ENCODE assay signal across 21 mouse cellular contexts in the genomic region with DNA sequence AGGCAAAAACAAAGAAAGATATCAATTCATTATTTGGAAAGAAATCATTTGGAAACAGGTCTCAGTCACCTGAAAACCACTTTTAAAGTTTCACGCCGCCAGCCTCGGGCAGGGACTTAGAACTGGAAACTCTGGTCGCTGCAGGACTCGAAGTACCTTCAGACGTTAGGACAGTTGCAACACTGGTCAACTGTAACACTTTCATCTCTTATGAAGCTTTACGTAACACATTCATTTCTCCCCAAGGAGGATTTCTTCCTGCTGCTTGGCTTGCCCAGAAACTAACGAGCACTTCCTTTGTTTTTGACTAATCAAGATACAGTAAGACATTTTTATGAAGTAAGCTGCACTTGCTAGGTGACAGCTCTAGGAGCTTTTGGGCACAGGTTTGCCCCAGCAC. TPM values are rescaled to one million over a fixed set of nuclear protein-coding genes. Genes with fewer than 3 reads are reported as not detected.
"Had no signal": no experiment of that assay in that cellular context is flagged by ENCODE, and none has a peak within 500 bp of the region (broad histone marks: within the 10 kb centered on the region; RNA-seq: fewer than 3 reads in every experiment).

No protein-coding gene starts in this region.

- H3K27ac ChIP-seq: liver, embryonic 14.5 days; midbrain, embryonic 10.5 days; midbrain, embryonic 12.5 days; neural tube, embryonic 13.5 days; neural tube, embryonic 15.5 days; stomach, embryonic 15.5 days; stomach, postnatal 0 days had no signal

- H3K4me1 ChIP-seq: midbrain, embryonic 10.5 days; neural tube, embryonic 13.5 days; neural tube, embryonic 15.5 days; stomach, embryonic 15.5 days had no signal

- H3K4me3 ChIP-seq: midbrain, embryonic 10.5 days; midbrain, embryonic 12.5 days; myocyte; neural tube, embryonic 13.5 days; neural tube, embryonic 15.5 days; stomach, embryonic 15.5 days had no signal

- DNase-seq: lung, adult 18-20 months; lung, embryonic 14.5 days; lung, postnatal 14 days; lung, postnatal 4 days; midbrain, embryonic 14.5 days; retina, postnatal 1 day; right cerebral cortex, postnatal 14 days; thymus, adult 2 months; thymus, postnatal 25 days; thymus, postnatal 4 days had no signal

- ATAC-seq: midbrain, embryonic 16.5 days had no signal

- H3K27me3 ChIP-seq: midbrain, embryonic 12.5 days; neural tube, embryonic 13.5 days; neural tube, embryonic 15.5 days; stomach, embryonic 15.5 days had no signal

- H3K9me3 ChIP-seq: midbrain, embryonic 10.5 days; midbrain, embryonic 12.5 days; neural tube, embryonic 13.5 days; neural tube, embryonic 15.5 days; stomach, embryonic 15.5 days had no signal

RNA-seq across cellular contexts. Expression of a gene that starts 47.9 kb away (rescaled TPM):
- polyA plus RNA-seq: spleen, adult 2 months; urinary bladder, adult 2 months had no signal
